Mouse (Mus musculus) lung, postnatal 0 days (tissue): ENCODE measurements at regions not wholly inside any gene's neighbourhood (a gene's known extent, or its start where the extent isn't known, plus 50 kb on each side); places are given as distances from the start of the nearest gene placed in this dataset.

Source experiments
- CTCF ChIP-seq: IDR thresholded peaks from 2 replicates; pipeline ENCODE4 v1.5.1; 2016; ENCODE audit warnings: antibody characterized with exemption, mild to moderate bottlenecking
- EP300 ChIP-seq: IDR thresholded peaks from 2 replicates; pipeline ENCODE4 v1.6.1; 2016; ENCODE audit warnings: antibody characterized with exemption, mild to moderate bottlenecking, control low read depth

DNA sequence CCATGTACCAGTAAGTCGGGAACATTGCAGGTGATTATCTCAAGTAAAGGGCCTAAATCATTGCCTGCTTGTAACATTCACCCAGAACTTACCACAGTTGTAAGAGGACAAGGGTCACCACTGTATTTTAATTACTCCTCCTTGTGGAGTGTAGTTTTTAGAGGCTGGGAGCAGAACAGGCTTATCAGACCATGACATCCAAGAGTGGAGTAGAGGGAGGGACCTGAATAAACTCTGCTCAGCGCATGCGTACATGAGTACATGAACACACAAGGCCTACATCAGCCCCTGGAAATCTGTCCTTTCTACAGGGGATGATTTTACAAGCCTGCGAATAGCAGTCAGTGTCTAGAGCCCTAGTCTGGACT, 456.4 kb downstream of the Cbln4 start:
- TF ChIP-seq CTCF (no peak), EP300 (no peak)
